Mouse (Mus musculus) heart, embryonic 13.5 days (tissue): ENCODE results near the gene Olfr813. TPM values are rescaled to one million over a fixed set of nuclear protein-coding genes. Genes with fewer than 3 reads are reported as not detected.
"Not testable (repeated sequence)": the region's sequence is repeated elsewhere in the genome, so short reads cannot be mapped to it uniquely, and the experiment has no call there.

Experiments used
- ATAC-seq: fragments of 200-750 bp; cut with Nextera tagmentation; 2 replicates; pipeline ENCODE4 v1.8.0; 2017; ENCODE audit warnings: moderate TSS enrichment; ENCODE audit not compliant: insufficient number of reproducible peaks, low FRiP score, low TSS enrichment; ENCODE audit errors: extremely low read depth
- H3K27ac ChIP-seq: fragments of 300-500 bp; sonication (generic); replicated peaks from 2 replicates; pipeline ENCODE4 v1.5.1; 2015; ENCODE audit warnings: moderate library complexity, mild to moderate bottlenecking, inconsistent platforms
- H3K27me3 ChIP-seq: fragments of 300-500 bp; sonication (generic); replicated peaks from 2 replicates; pipeline ENCODE4 v1.6.1; 2015; ENCODE audit warnings: mild to moderate bottlenecking, inconsistent platforms
- H3K36me3 ChIP-seq: fragments of 300-500 bp; sonication (generic); 2 replicates; pipeline ENCODE4 v1.6.1; 2015; ENCODE audit warnings: mild to moderate bottlenecking, inconsistent platforms
- H3K4me1 ChIP-seq: fragments of 300-500 bp; sonication (generic); 2 replicates; pipeline ENCODE4 v1.6.1; 2015; ENCODE audit warnings: inconsistent platforms
- H3K4me2 ChIP-seq: fragments of 300-500 bp; sonication (generic); 2 replicates; pipeline ENCODE4 v1.6.1; 2015; ENCODE audit warnings: inconsistent platforms, mild to moderate bottlenecking, moderate library complexity
- H3K4me3 ChIP-seq: fragments of 300-500 bp; sonication (generic); 2 replicates; pipeline ENCODE4 v1.5.1; 2015; ENCODE audit warnings: moderate library complexity, mild to moderate bottlenecking, inconsistent platforms
- H3K9ac ChIP-seq: fragments of 300-500 bp; sonication (generic); 2 replicates; pipeline ENCODE4 v1.6.1; 2015; ENCODE audit warnings: inconsistent platforms, mild to moderate bottlenecking, moderate library complexity
- H3K9me3 ChIP-seq: fragments of 300-500 bp; sonication (generic); 2 replicates; pipeline ENCODE4 v1.6.1; 2016; ENCODE audit warnings: inconsistent platforms
- WGBS: fragments of 180-500 bp; shearing (Covaris S2); methylation state at CpG from one replicate; pipeline ENCODE4 v1.1.7; 2015; ENCODE audit warnings: mixed read lengths; 5-methylcytosine and 5-hydroxymethylcytosine counted together
- polyA plus RNA-seq: library from polyadenylated mRNA; unstranded; fragments of >200 nt; fragmentation: Nextera tagmentation; extraction: Ambion mirVana; gene quantifications from 2 replicates; pipeline ENCODE4 v1.2.1, GENCODE M21; 2015

Olfr813 gene
- not detected in 2 replicates for polyA plus RNA-seq

DNA sequence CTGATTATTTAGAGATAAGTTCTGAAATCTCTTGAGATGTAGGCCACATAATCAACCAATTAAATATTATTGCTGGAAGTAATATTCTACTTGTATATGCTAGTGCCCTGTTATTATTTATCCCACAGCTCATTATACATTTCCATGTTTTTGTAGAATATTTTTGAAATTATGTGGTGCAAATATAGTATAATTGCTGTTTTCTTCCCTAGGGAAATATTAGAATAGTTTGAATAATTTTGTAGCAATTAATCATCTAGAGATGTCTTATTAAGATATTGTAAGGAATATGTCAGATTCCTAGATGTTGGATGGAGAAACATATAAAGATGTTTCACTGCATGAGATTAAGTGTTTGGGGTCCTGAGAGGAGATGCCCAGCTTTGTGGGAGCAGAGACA is at the start of gene Olfr813:
Olfr813 (plus strand) TSS at position 301 of the 400 bp plus-strand sequence.
- Histone ChIP-seq H3K4me3 (no peak within 1 kb of the TSS), H3K4me2 (no peak within 1 kb of the TSS), H3K4me1 (no peaks in the 10 kb centered on the region), H3K9ac (no peak within 1 kb of the TSS), H3K27me3 (no peaks in the 10 kb centered on the region), H3K9me3 (no peaks in the 10 kb centered on the region; the same call in 1 of the 2 replicates), H3K36me3 (no peaks in the 10 kb centered on the region), H3K27ac (no peak within 1 kb of the TSS)
- ATAC-seq, result no peak

DNA sequence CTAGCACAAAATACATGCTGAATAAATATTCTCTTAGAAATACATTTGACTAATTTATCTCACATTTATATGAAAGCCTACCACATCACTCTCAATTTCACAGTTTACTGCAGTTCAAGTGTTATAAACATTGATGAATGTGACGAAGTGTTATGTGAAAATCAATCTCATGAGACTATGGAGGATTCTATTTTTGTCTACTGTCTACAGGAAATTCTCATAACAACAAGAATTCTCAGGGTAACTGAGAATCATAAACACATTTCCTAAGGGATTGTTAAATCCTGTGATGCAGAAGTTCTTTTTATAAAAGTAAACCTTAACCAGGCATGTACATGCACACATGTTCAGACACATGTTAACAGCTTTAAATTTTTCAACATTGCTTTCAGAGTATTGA is 9.2 kb upstream of the Olfr813 start, which contains the start of gene Olfr812:
Olfr812 (minus strand) TSS at position 101 of the 400 bp plus-strand sequence.
- Histone ChIP-seq H3K4me3 (no peak within 1 kb of the TSS), H3K4me1 (no peaks in the 10 kb centered on the region), H3K27ac (no peak within 1 kb of the TSS), H3K36me3 (no peaks in the 10 kb centered on the region), H3K27me3 (no peaks in the 10 kb centered on the region), H3K9ac (no peak within 1 kb of the TSS), H3K9me3 (no peaks in the 10 kb centered on the region), H3K4me2 (no peak within 1 kb of the TSS)
- 54% methylated on average over 1 of the region's 1 CpGs for WGBS
- ATAC-seq, result no peak

DNA sequence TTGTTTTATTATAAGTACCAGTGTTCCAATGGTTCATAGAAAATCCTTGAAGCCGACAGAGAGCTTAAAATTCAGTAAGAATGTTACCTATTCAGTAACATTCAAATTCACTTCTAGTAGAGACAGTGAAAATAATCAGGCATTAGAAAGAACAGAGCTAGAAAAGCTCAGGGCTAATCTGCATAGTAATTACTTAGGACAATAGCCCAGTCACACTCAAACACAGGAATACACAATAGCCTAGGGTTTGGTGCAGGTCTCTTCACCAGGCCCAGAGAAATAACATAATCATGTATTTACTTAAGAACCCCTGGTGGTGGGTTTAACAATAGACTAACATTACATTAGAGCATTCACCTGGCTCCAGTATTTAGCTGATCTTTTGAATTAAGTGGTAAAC is 7.8 kb upstream of the Olfr813 start:
- no peaks in the 10 kb centered on the region for H3K27me3 ChIP-seq
- no peak overlapping the region for H3K9ac ChIP-seq
- no peak overlapping the region for H3K4me3 ChIP-seq
- ATAC-seq, result no peak
- H3K4me1 ChIP-seq, result no peaks in the 10 kb centered on the region
- no peak overlapping the region for H3K27ac ChIP-seq
- no peaks in the 10 kb centered on the region for H3K9me3 ChIP-seq
- H3K4me2 ChIP-seq, result no peak overlapping the region
- no peaks in the 10 kb centered on the region for H3K36me3 ChIP-seq
- WGBS, result 74% methylated on average over 1 of the region's 1 CpGs

DNA sequence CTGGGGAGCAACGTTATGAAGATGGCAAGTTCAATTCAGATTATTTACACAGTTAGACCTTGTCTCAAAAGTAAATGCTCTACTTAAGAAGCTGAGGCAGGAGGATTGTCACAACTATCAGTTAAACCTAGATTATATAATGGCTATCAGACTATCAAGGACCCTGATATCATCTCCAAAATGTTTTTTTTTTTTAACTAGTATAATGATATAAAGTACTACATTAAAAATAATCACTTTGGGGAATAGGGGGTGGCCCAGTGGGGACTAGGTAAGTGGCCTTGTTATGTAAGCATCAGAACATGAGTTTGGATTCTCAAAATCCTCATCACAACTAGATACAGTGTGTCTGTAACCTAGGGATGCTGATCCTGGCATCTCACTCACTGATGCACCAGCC is 24.6 kb downstream of the Olfr813 start, which contains the start of gene Olfr814:
Olfr814 (minus strand) TSS at position 101 of the 400 bp plus-strand sequence.
- H3K27me3 ChIP-seq, H3K27ac ChIP-seq, H3K4me2 ChIP-seq, H3K9ac ChIP-seq, H3K4me1 ChIP-seq, H3K9me3 ChIP-seq, H3K4me3 ChIP-seq, H3K36me3 ChIP-seq, ATAC-seq: not testable (repeated sequence)
- 45% methylated on average over 1 of the region's 1 CpGs for WGBS

DNA sequence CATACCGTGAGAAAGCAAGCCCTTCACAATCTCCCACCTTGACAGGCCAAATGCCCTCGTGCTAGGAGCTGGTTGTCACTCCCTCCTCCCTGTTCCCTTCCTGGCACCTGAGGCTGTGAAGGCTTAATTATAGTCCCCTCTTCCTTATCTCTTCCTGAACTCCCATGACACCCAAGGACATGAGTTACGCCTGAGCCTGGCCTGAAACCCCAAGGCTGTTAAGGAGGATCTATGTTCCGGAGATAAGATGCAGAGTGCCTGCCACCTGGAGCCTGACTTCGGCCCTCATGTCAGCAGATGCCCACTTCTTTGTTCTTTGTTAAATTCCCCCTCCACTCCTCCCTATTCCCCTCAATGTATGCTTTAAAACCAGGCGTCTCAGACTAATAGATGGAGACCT is 30.3 kb downstream of the Olfr813 start:
- not testable (repeated sequence) for H3K36me3 ChIP-seq, H3K9ac ChIP-seq, H3K4me2 ChIP-seq, H3K4me1 ChIP-seq, H3K27ac ChIP-seq, H3K27me3 ChIP-seq, H3K4me3 ChIP-seq, ATAC-seq, H3K9me3 ChIP-seq
- 48% methylated on average over 6 of the region's 6 CpGs for WGBS

DNA sequence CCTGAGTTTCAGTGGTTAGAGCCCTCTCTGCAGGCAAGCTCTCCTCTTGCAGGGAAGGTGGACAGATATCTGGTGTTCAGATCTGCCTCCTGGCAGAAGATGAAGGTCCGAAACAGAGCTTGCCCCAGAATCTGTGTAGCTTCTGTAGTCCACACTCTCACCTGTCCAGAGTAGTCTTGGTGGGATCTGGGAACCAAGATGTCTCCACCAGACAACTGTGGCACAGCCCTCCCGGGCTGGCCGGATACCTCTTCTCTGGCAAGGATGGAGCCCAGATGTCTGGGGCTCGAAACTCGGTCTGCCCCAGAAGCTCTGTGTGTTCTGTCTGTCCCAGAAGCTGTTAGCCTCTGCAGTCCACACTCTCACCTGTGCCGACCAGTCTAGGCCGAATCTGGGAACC is 30.8 kb downstream of the Olfr813 start:
- H3K4me3 ChIP-seq, result no peak overlapping the region
- H3K4me1 ChIP-seq, result no peaks in the 10 kb centered on the region
- H3K27ac ChIP-seq, result no peak overlapping the region
- no peaks in the 10 kb centered on the region for H3K27me3 ChIP-seq
- H3K9ac ChIP-seq, result no peak overlapping the region
- H3K4me2 ChIP-seq, result no peak overlapping the region
- ATAC-seq, result no peak
- H3K9me3 ChIP-seq, result no peaks in the 10 kb centered on the region; the same call in 1 of the 2 replicates
- WGBS, result 81% methylated on average over 7 of the region's 7 CpGs
- no peaks in the 10 kb centered on the region for H3K36me3 ChIP-seq

DNA sequence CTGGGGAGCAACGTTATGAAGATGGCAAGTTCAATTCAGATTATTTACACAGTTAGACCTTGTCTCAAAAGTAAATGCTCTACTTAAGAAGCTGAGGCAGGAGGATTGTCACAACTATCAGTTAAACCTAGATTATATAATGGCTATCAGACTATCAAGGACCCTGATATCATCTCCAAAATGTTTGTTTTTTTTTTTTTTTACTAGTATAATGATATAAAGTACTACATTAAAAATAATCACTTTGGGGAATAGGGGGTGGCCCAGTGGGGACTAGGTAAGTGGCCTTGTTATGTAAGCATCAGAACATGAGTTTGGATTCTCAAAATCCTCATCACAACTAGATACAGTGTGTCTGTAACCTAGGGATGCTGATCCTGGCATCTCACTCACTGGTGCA is 50.6 kb downstream of the Olfr813 start, which contains the start of gene Olfr815:
Olfr815 (minus strand) TSS at position 101 of the 400 bp plus-strand sequence.
- H3K9ac ChIP-seq, H3K27me3 ChIP-seq, ATAC-seq, H3K27ac ChIP-seq, H3K9me3 ChIP-seq, H3K4me2 ChIP-seq, H3K4me1 ChIP-seq, H3K36me3 ChIP-seq, H3K4me3 ChIP-seq: not testable (repeated sequence)
- 53% methylated on average over 1 of the region's 1 CpGs for WGBS

Other genes starting within 250 kb of the Olfr813 start
- gene Olfr796, start 242.8 kb upstream of the Olfr813 start, polyA plus RNA-seq, result not detected in 2 replicates
- gene Olfr798, start 227.4 kb upstream of the Olfr813 start, polyA plus RNA-seq, result not detected in 2 replicates
- gene Olfr799, start 217.9 kb upstream of the Olfr813 start, polyA plus RNA-seq, result not detected in 2 replicates
- not detected in 2 replicates for gene Olfr800, start 197.7 kb upstream of the Olfr813 start, polyA plus RNA-seq
- not detected in 2 replicates for gene Olfr801, start 181.5 kb upstream of the Olfr813 start, polyA plus RNA-seq
- gene Olfr802, start 167.2 kb upstream of the Olfr813 start, polyA plus RNA-seq, result not detected in 2 replicates
- not detected in 2 replicates for gene Olfr803, start 161.1 kb upstream of the Olfr813 start, polyA plus RNA-seq
- gene Olfr804, start 152.2 kb upstream of the Olfr813 start, polyA plus RNA-seq, result not detected in 2 replicates
- not detected in 2 replicates for gene Olfr805, start 126.0 kb upstream of the Olfr813 start, polyA plus RNA-seq
- not detected in 2 replicates for gene Olfr806, start 113.4 kb upstream of the Olfr813 start, polyA plus RNA-seq
- gene Olfr807, start 97.6 kb upstream of the Olfr813 start, polyA plus RNA-seq, result not detected in 2 replicates
- not detected in 2 replicates for gene Olfr808, start 89.9 kb upstream of the Olfr813 start, polyA plus RNA-seq
- gene Olfr809, start 80.7 kb upstream of the Olfr813 start, polyA plus RNA-seq, result not detected in 2 replicates
- not detected in 2 replicates for gene Olfr810, start 60.5 kb upstream of the Olfr813 start, polyA plus RNA-seq
- not detected in 2 replicates for gene Olfr811, start 51.0 kb upstream of the Olfr813 start, polyA plus RNA-seq
- gene Olfr812, start 9.3 kb upstream of the Olfr813 start, polyA plus RNA-seq, result not detected in 2 replicates
- gene Olfr814, start 24.5 kb downstream of the Olfr813 start, polyA plus RNA-seq, result not detected in 2 replicates
- not detected in 2 replicates for gene Olfr815, start 50.5 kb downstream of the Olfr813 start, polyA plus RNA-seq
- not detected in 2 replicates for gene Olfr816, start 60.2 kb downstream of the Olfr813 start, polyA plus RNA-seq
- not detected in 2 replicates for gene Olfr818, start 93.7 kb downstream of the Olfr813 start, polyA plus RNA-seq
- not detected in 2 replicates for gene Olfr819, start 111.9 kb downstream of the Olfr813 start, polyA plus RNA-seq
- gene Olfr247, start 120.8 kb downstream of the Olfr813 start, polyA plus RNA-seq, result not detected in 2 replicates
- gene Gm10310, start 129.7 kb downstream of the Olfr813 start, polyA plus RNA-seq, result not detected in 2 replicates
- not detected in 2 replicates for gene Olfr820, start 157.3 kb downstream of the Olfr813 start, polyA plus RNA-seq
- gene Olfr821, start 175.0 kb downstream of the Olfr813 start, polyA plus RNA-seq, result not detected in 2 replicates
- gene Olfr822, start 215.8 kb downstream of the Olfr813 start, polyA plus RNA-seq, result not detected in 2 replicates